Mouse (Mus musculus): ENCODE measurements at regions not wholly inside any gene's neighbourhood (a gene's known extent, or its start where the extent isn't known, plus 50 kb on each side); places are given as distances from the start of the nearest gene placed in this dataset.

DNA sequence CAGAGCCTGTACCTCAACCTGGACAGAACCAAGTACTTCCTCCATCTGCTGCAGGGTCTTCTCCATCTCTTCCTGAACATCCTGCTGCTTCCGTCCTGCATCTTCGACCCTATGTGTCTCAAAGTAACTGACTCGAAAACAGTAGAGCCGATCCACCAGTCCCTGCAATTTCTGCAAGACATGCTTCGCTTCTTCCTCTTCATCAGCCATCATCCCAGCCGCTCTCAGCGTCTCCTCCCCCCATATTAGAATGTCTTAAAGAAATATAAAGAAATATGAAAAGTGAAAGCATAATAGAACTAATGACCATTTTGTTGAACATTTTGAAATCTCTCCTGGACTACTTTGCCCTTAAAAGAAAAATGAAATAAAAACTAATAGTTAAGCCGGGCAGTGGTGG is 244.8 kb upstream of the Pitx2 start:
- no peaks in the 10 kb centered on the region for H3K9me3 ChIP-seq (ENCODE audit: control insufficient read depth, low read length)
- ATAC-seq (replicated peaks; ENCODE audit: low FRiP score) (no peak), DNase-seq (ENCODE audit: low spot score) (no peak)
- no peak overlapping the region for H3K9ac ChIP-seq (ENCODE audit: low read length)
- no peak overlapping the region for H3K4me3 ChIP-seq (ENCODE audit: low read depth, low read length)
- H3K36me3 ChIP-seq (ENCODE audit: control insufficient read depth, insufficient read depth, low read length): no peaks in the 10 kb centered on the region
- no peak overlapping the region for H3K4me2 ChIP-seq (ENCODE audit: low read depth, low read length, severe bottlenecking)
- no peak overlapping the region for H3K27ac ChIP-seq (ENCODE audit: low read depth, low read length)
- no peaks in the 10 kb centered on the region for H3K4me1 ChIP-seq (replicated peaks; ENCODE audit: control insufficient read depth, insufficient read depth, low read length)
- 94% methylated on average over 8 of the region's 8 CpGs for WGBS
- no peaks in the 10 kb centered on the region for H3K27me3 ChIP-seq (ENCODE audit: control insufficient read depth, insufficient read depth, low read length)

DNA sequence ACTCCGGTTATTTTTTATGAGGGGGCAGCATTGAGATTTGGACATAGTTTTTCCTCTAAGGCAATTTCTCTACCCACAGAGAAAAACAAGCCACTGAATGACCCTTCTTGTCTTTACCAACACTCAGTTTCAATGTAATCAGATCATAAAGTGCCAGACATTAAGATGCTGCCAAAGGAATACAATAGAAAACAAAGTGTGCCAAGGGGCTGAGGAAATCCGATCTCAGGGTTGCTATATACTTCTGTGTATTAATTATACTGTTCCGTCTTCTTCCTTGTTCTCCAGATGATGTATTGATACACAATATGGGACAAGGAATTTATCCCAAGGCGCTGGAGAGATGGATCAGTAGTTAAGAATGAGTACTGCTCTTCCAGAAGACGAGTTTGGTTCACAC is 222.9 kb upstream of the Pitx2 start:
- no peaks in the 10 kb centered on the region for H3K4me1 ChIP-seq (replicated peaks; ENCODE audit: control insufficient read depth, insufficient read depth, low read length)
- no peak overlapping the region for H3K4me3 ChIP-seq (ENCODE audit: low read depth, low read length)
- DNase-seq (ENCODE audit: low spot score) (no peak), ATAC-seq (replicated peaks; ENCODE audit: low FRiP score) (no peak)
- H3K9me3 ChIP-seq (ENCODE audit: control insufficient read depth, low read length): no peaks in the 10 kb centered on the region
- 88% methylated on average over 5 of the region's 5 CpGs for WGBS
- H3K27me3 ChIP-seq (ENCODE audit: control insufficient read depth, insufficient read depth, low read length): no peaks in the 10 kb centered on the region
- H3K9ac ChIP-seq (ENCODE audit: low read length): no peak overlapping the region
- no peaks in the 10 kb centered on the region for H3K36me3 ChIP-seq (ENCODE audit: control insufficient read depth, insufficient read depth, low read length)
- H3K4me2 ChIP-seq (ENCODE audit: low read depth, low read length, severe bottlenecking): no peak overlapping the region
- no peak overlapping the region for H3K27ac ChIP-seq (ENCODE audit: low read depth, low read length)

DNA sequence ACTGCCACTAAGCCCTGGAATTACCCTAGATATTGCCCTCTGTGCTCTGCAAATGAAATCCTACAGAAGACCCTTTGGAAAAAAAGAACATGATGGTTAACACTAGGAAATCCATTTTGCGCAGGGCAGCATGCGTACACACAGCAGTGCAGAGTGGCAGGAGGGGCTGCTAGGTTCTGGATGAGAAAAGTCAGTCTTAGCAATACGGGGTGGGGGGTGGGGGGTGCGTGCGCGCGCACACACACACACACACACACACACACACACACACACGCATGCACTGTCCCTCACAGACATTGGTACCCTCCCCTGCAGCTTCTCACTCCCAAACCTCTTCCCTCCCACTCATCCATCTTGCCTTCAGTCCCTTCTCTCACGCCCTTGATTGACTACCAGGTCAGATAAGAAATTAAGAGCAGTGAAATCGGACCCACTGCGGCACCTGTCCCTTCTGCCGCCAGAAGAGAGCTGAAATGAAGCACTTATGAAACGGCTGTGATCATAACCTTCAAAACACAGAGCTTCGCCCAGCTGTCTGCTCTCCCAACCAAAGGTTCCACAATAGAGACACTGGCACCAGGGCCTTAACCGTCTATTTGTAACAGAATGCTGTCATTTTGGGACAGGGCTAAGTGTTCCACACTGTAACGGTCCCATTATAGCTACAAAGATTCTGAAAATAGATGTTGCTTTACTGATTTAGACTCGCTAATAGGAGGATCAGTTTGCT is 209.3 kb upstream of the Pitx2 start:
- no peaks in the 10 kb centered on the region for H3K9me3 ChIP-seq (ENCODE audit: control insufficient read depth, low read length)
- H3K27me3 ChIP-seq (ENCODE audit: control insufficient read depth, insufficient read depth, low read length): no peaks in the 10 kb centered on the region
- DNase-seq (ENCODE audit: low spot score) (no peak), ATAC-seq (replicated peaks; ENCODE audit: low FRiP score) (no peak)
- H3K4me1 ChIP-seq (replicated peaks; ENCODE audit: control insufficient read depth, insufficient read depth, low read length): no peaks in the 10 kb centered on the region
- H3K27ac ChIP-seq (ENCODE audit: low read depth, low read length): no peak overlapping the region
- H3K36me3 ChIP-seq (ENCODE audit: control insufficient read depth, insufficient read depth, low read length): no peaks in the 10 kb centered on the region
- H3K4me3 ChIP-seq (ENCODE audit: low read depth, low read length): no peak overlapping the region
- H3K4me2 ChIP-seq (ENCODE audit: low read depth, low read length, severe bottlenecking): no peak overlapping the region
- no peak overlapping the region for H3K9ac ChIP-seq (ENCODE audit: low read length)
- WGBS: 88% methylated on average over 15 of the region's 17 CpGs

- Histone ChIP-seq H3K36me3 (ENCODE audit: control insufficient read depth, insufficient read depth, low read length) (no peaks in the 10 kb centered on the region), H3K27me3 (ENCODE audit: control insufficient read depth, insufficient read depth, low read length) (no peaks in the 10 kb centered on the region)
- WGBS: 65% methylated on average over 7 of the region's 7 CpGs
These were observed 196.8 kb upstream of the Pitx2 start for GRCm38 (mm10) chr3:129002866-129003265.

GRCm38 (mm10) chr3:129004085-129004484 is 195.6 kb upstream of the Pitx2 start:
- Histone ChIP-seq H3K9me3 (ENCODE audit: control insufficient read depth, low read length) (no peaks in the 10 kb centered on the region), H3K4me3 (ENCODE audit: low read depth, low read length) (no peak overlapping the region), H3K4me2 (ENCODE audit: low read depth, low read length, severe bottlenecking) (no peak overlapping the region), H3K27ac (ENCODE audit: low read depth, low read length) (no peak overlapping the region), H3K9ac (ENCODE audit: low read length) (no peak overlapping the region), H3K27me3 (ENCODE audit: control insufficient read depth, insufficient read depth, low read length) (no peaks in the 10 kb centered on the region), H3K36me3 (ENCODE audit: control insufficient read depth, insufficient read depth, low read length) (no peaks in the 10 kb centered on the region), H3K4me1 (replicated peaks; ENCODE audit: control insufficient read depth, insufficient read depth, low read length) (no peaks in the 10 kb centered on the region)
- DNase-seq (ENCODE audit: low spot score) (no peak), ATAC-seq (replicated peaks; ENCODE audit: low FRiP score) (no peak)
- WGBS: 96% methylated on average over 8 of the region's 8 CpGs

More at GRCm38 (mm10) chr3:129002866-129003265, 196.8 kb upstream of the Pitx2 start:
- Histone ChIP-seq H3K9ac (ENCODE audit: low read length) (no peak overlapping the region), H3K4me2 (ENCODE audit: low read depth, low read length, severe bottlenecking) (no peak overlapping the region), H3K27ac (ENCODE audit: low read depth, low read length) (no peak overlapping the region), H3K4me3 (ENCODE audit: low read depth, low read length) (no peak overlapping the region), H3K4me1 (replicated peaks; ENCODE audit: control insufficient read depth, insufficient read depth, low read length) (no peaks in the 10 kb centered on the region), H3K9me3 (ENCODE audit: control insufficient read depth, low read length) (no peaks in the 10 kb centered on the region)
- DNase-seq (ENCODE audit: low spot score) (no peak), ATAC-seq (replicated peaks; ENCODE audit: low FRiP score) (no peak)

GRCm38 (mm10) chr3:129038877-129039276 is 160.8 kb upstream of the Pitx2 start:
- Histone ChIP-seq H3K4me3 (ENCODE audit: low read depth, low read length) (no peak overlapping the region), H3K27ac (ENCODE audit: low read depth, low read length) (no peak overlapping the region), H3K9ac (ENCODE audit: low read length) (no peak overlapping the region), H3K27me3 (ENCODE audit: control insufficient read depth, insufficient read depth, low read length) (no peaks in the 10 kb centered on the region), H3K4me1 (replicated peaks; ENCODE audit: control insufficient read depth, insufficient read depth, low read length) (no peaks in the 10 kb centered on the region), H3K36me3 (ENCODE audit: control insufficient read depth, insufficient read depth, low read length) (no peaks in the 10 kb centered on the region), H3K9me3 (ENCODE audit: control insufficient read depth, low read length) (no peaks in the 10 kb centered on the region), H3K4me2 (ENCODE audit: low read depth, low read length, severe bottlenecking) (no peak overlapping the region)
- no peak for DNase-seq (ENCODE audit: low spot score)
- no peak for ATAC-seq (replicated peaks; ENCODE audit: low FRiP score)
- 90% methylated on average over 2 of the region's 2 CpGs for WGBS

GRCm38 (mm10) chr3:129044834-129045233 is 154.8 kb upstream of the Pitx2 start:
- H3K36me3 ChIP-seq (ENCODE audit: control insufficient read depth, insufficient read depth, low read length): no peaks in the 10 kb centered on the region
- H3K27ac ChIP-seq (ENCODE audit: low read depth, low read length): no peak overlapping the region
- no peak overlapping the region for H3K4me3 ChIP-seq (ENCODE audit: low read depth, low read length)
- H3K9me3 ChIP-seq (ENCODE audit: control insufficient read depth, low read length): no peaks in the 10 kb centered on the region
- H3K4me1 ChIP-seq (replicated peaks; ENCODE audit: control insufficient read depth, insufficient read depth, low read length): no peaks in the 10 kb centered on the region
- H3K27me3 ChIP-seq (ENCODE audit: control insufficient read depth, insufficient read depth, low read length): no peaks in the 10 kb centered on the region
- H3K4me2 ChIP-seq (ENCODE audit: low read depth, low read length, severe bottlenecking): no peak overlapping the region
- no peak for ATAC-seq (replicated peaks; ENCODE audit: low FRiP score)
- WGBS: 90% methylated on average over 5 of the region's 5 CpGs
- H3K9ac ChIP-seq (ENCODE audit: low read length): no peak overlapping the region
- no peak for DNase-seq (ENCODE audit: low spot score)

DNA sequence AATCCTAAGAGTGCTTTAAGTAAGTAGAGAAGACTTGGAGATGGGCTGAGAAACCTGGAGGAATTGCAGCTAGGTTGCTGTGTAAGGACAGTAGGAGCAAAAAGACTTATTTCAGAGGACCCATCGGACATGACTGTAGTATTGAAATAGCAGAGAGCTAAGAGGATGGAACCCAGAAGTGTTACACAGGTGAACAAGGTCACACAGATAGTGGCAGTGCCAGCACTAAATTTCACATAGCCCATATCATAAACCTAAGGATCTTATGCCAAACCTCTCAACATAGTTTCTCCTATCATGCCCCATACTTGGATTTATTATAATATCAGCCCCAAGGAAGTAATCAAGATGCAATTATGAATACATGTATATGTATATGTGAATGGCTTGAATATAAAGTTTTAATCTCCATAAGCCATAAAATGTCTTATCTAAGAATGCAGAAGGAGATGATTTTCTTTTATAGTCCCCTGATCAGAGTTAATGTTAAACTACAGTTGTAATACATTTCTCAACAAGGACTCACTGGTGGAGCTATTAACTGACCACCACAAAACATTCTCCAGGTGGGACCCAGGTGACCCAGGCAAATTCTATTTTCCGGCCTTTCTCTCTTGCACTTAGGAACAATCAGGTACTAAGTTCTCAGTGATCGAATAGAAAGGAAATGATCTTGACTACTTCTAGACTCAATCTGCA is 149.6 kb upstream of the Pitx2 start:
- DNase-seq (ENCODE audit: low spot score) (no peak), ATAC-seq (replicated peaks; ENCODE audit: low FRiP score) (no peak)
- Histone ChIP-seq H3K27me3 (ENCODE audit: control insufficient read depth, insufficient read depth, low read length) (no peaks in the 10 kb centered on the region), H3K9me3 (ENCODE audit: control insufficient read depth, low read length) (no peaks in the 10 kb centered on the region), H3K9ac (ENCODE audit: low read length) (no peak overlapping the region), H3K4me2 (ENCODE audit: low read depth, low read length, severe bottlenecking) (no peak overlapping the region), H3K36me3 (ENCODE audit: control insufficient read depth, insufficient read depth, low read length) (no peaks in the 10 kb centered on the region), H3K4me3 (ENCODE audit: low read depth, low read length) (no peak overlapping the region), H3K27ac (ENCODE audit: low read depth, low read length) (no peak overlapping the region), H3K4me1 (replicated peaks; ENCODE audit: control insufficient read depth, insufficient read depth, low read length) (no peaks in the 10 kb centered on the region)
- 87% methylated on average over 3 of the region's 3 CpGs for WGBS

Measured in forebrain, embryonic 11.5 days (tissue).